Mouse (Mus musculus): ENCODE data around the gene Pde10a.

DNA sequence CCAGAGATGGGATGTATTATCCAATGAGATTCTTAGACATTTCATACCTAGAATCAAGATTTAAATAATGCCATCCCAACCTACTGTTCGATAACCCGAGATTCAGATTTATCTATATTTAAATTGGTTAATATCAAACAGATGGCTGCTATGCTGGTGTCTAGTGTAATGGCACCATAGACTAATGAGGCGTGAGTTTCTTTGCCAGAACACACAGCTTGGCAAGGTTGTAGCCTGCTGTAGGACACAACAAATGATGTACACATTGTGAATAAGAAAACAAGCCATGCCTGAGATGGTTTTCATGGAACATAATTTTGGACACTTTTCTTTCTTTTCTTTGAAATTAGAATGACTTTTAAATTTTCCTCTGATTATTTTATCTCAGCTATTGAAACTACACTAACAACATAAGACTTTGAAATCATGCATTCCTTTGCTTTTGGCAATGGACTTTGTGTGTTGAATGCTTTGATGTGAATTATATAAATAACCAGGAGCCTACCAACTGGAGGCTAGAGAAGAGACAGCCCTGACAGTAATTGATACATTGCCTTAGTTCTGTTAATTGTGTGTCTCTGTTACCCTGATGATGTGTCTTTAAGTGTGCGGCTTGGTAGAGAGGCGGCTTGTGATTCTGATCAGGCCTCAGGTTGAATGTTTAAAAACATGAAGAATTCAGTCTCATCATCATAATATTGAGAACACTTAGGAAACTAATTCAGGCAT is 378.5 kb downstream of the Pde10a start:
- TF ChIP-seq CTCF (IDR thresholded peaks at IDR 0.05; ENCODE audit: low read depth, low read length) (no peak), POLR2A (IDR thresholded peaks at IDR 0.05; ENCODE audit: extremely low read depth, insufficient read depth, low read length) (no peak)
